Mouse (Mus musculus) embryo, embryonic 10.5 days (tissue): ENCODE data around the gene Trrap.

ENCODE experiments used
- DNase-seq: peaks from one replicate; pipeline ENCODE4 v3.0.0-alpha.2; 2015; ENCODE audit warnings: low spot score

The Trrap gene

GRCm38 (mm10) chr5:144872326-144872725, 104.8 kb downstream of the Trrap start:
- peak; percentile 20 for DNase-seq

- no peak for DNase-seq
These were observed 105.3 kb downstream of the Trrap start for GRCm38 (mm10) chr5:144872867-144873266.

- DNase-seq = no peak
These were observed 107.7 kb downstream of the Trrap start for GRCm38 (mm10) chr5:144875227-144875626.

- DNase-seq = peak; percentile 78
These were observed 108.4 kb downstream of the Trrap start for GRCm38 (mm10) chr5:144875892-144876291.

- no peak for DNase-seq
These were observed 109.5 kb downstream of the Trrap start for GRCm38 (mm10) chr5:144877021-144877420.

GRCm38 (mm10) chr5:144881670-144882399, 114.3 kb downstream of the Trrap start:
- no peak for DNase-seq

GRCm38 (mm10) chr5:144884629-144885217, 117.2 kb downstream of the Trrap start:
- DNase-seq = peak; percentile 47

- no peak for DNase-seq
These were observed 118.6 kb downstream of the Trrap start for GRCm38 (mm10) chr5:144885968-144886650.

- DNase-seq = no peak
These were observed 123.7 kb downstream of the Trrap start for GRCm38 (mm10) chr5:144891276-144891675.

- peak; percentile 49 for DNase-seq
These were observed 130.3 kb downstream of the Trrap start for GRCm38 (mm10) chr5:144897881-144898280.

GRCm38 (mm10) chr5:144898448-144899052, 131.0 kb downstream of the Trrap start:
- DNase-seq = peak; percentile 35

GRCm38 (mm10) chr5:144901035-144901434, 133.5 kb downstream of the Trrap start:
- DNase-seq = no peak

GRCm38 (mm10) chr5:144901791-144902190, 134.3 kb downstream of the Trrap start:
- DNase-seq = no peak

- DNase-seq = no peak
These were observed 137.0 kb downstream of the Trrap start for GRCm38 (mm10) chr5:144904356-144905134.

GRCm38 (mm10) chr5:144907591-144907990, 140.1 kb downstream of the Trrap start:
- DNase-seq = no peak
